Mouse (Mus musculus) small intestine, adult 2 months (tissue): ENCODE data around the gene Atp8a2. TPM values are rescaled to one million over a fixed set of nuclear protein-coding genes. Genes with fewer than 3 reads are reported as not detected.

Experiments used
- H3K27ac ChIP-seq: fragments of 200-500 bp; 2 replicates; pipeline ENCODE4 v1.5.1; 2012; ENCODE audit warnings: low read depth, low read length, control low read depth, inconsistent platforms; ENCODE audit not compliant: insufficient read depth
- H3K27me3 ChIP-seq: fragments of 200-500 bp; 2 replicates; pipeline ENCODE4 v1.6.1; 2012; ENCODE audit warnings: mild to moderate bottlenecking, moderate library complexity, low read length, inconsistent platforms; ENCODE audit not compliant: control insufficient read depth, insufficient read depth
- H3K36me3 ChIP-seq: fragments of 200-500 bp; 2 replicates; pipeline ENCODE4 v1.6.1; 2012; ENCODE audit warnings: mild to moderate bottlenecking, low read length, control low read depth, inconsistent platforms; ENCODE audit not compliant: control insufficient read depth, insufficient read depth
- H3K4me1 ChIP-seq: fragments of 200-500 bp; 2 replicates; pipeline ENCODE4 v1.6.1; 2012; ENCODE audit warnings: low read length, inconsistent platforms, mixed read lengths; ENCODE audit not compliant: control insufficient read depth, insufficient read depth, insufficient read length
- H3K4me3 ChIP-seq: fragments of 200-500 bp; 2 replicates; pipeline ENCODE4 v1.5.1; 2012; ENCODE audit warnings: low read depth, mild to moderate bottlenecking, control low read depth, inconsistent platforms, low read length, moderate library complexity
- CTCF ChIP-seq: fragments of 200-500 bp; IDR thresholded peaks from 2 replicates; pipeline ENCODE4 v1.5.1; 2012; ENCODE audit warnings: low read depth, mild to moderate bottlenecking, control low read depth, inconsistent platforms, low read length, moderate library complexity, mixed read lengths; ENCODE audit not compliant: insufficient replicate concordance, insufficient read length; ENCODE audit errors: extremely low read depth
- POLR2A ChIP-seq: fragments of 200-500 bp; IDR thresholded peaks from 2 replicates; pipeline ENCODE4 v1.6.1; 2012; ENCODE audit warnings: low read depth, mild to moderate bottlenecking, control low read depth, inconsistent platforms, low read length, moderate library complexity
- WGBS: fragments of 180-500 bp; shearing (Covaris S2); methylation state at CpG from one replicate; pipeline ENCODE4 v1.1.7; 2018; 5-methylcytosine and 5-hydroxymethylcytosine counted together
- polyA plus RNA-seq: library from polyadenylated mRNA; depleted of rRNA; stranded (reverse); fragments of >200 nt; gene quantifications from 2 replicates; pipeline ENCODE4 v1.2.3, GENCODE M21; 2012

The Atp8a2 gene
- polyA plus RNA-seq, 1 experiment: 3.7 TPM

GRCm38 (mm10) chr14:59741752-59742151, 455.2 kb downstream of the Atp8a2 start:
- Histone ChIP-seq H3K4me3 (no peak overlapping the region), H3K36me3 (no peaks in the 10 kb centered on the region), H3K27me3 (no peaks in the 10 kb centered on the region), H3K27ac (no peak overlapping the region), H3K4me1 (no peaks in the 10 kb centered on the region)
- TF ChIP-seq POLR2A (no peak), CTCF (no peak)
- WGBS: 93% methylated on average over 5 of the region's 5 CpGs

GRCm38 (mm10) chr14:59739446-59739845, 457.5 kb downstream of the Atp8a2 start:
- WGBS: 87% methylated on average over 6 of the region's 6 CpGs
- no peaks in the 10 kb centered on the region for H3K36me3 ChIP-seq
- no peak overlapping the region for H3K4me3 ChIP-seq
- TF ChIP-seq CTCF (no peak), POLR2A (no peak)
- H3K4me1 ChIP-seq: no peaks in the 10 kb centered on the region
- no peaks in the 10 kb centered on the region for H3K27me3 ChIP-seq
- no peak overlapping the region for H3K27ac ChIP-seq

GRCm38 (mm10) chr14:59737734-59738294, 459.2 kb downstream of the Atp8a2 start:
- no peaks in the 10 kb centered on the region for H3K27me3 ChIP-seq
- TF ChIP-seq CTCF (no peak), POLR2A (no peak)
- H3K36me3 ChIP-seq: no peaks in the 10 kb centered on the region
- 90% methylated on average over 8 of the region's 8 CpGs for WGBS
- H3K4me3 ChIP-seq: no peak overlapping the region
- no peaks in the 10 kb centered on the region for H3K4me1 ChIP-seq
- no peak overlapping the region for H3K27ac ChIP-seq

- WGBS: 94% methylated on average over 9 of the region's 9 CpGs
- TF ChIP-seq POLR2A (no peak), CTCF (no peak)
- no peak overlapping the region for H3K4me3 ChIP-seq
- no peak overlapping the region for H3K27ac ChIP-seq
- H3K4me1 ChIP-seq: no peaks in the 10 kb centered on the region
- H3K27me3 ChIP-seq: no peaks in the 10 kb centered on the region
- H3K36me3 ChIP-seq: no peaks in the 10 kb centered on the region
These were observed 459.9 kb downstream of the Atp8a2 start for GRCm38 (mm10) chr14:59736861-59737700.

GRCm38 (mm10) chr14:59730043-59730390, 467.0 kb downstream of the Atp8a2 start:
- Histone ChIP-seq H3K36me3 (no peaks in the 10 kb centered on the region), H3K4me1 (peaks cover 7% of the 10 kb centered on the region; the same call in 1 of the 2 replicates), H3K27ac (no peak overlapping the region), H3K4me3 (no peak overlapping the region), H3K27me3 (no peaks in the 10 kb centered on the region)
- TF ChIP-seq POLR2A (no peak), CTCF (no peak)
- 57% methylated on average over 3 of the region's 3 CpGs for WGBS

- 27% methylated on average over 3 of the region's 3 CpGs for WGBS
- no peak overlapping the region for H3K27ac ChIP-seq
- no peaks in the 10 kb centered on the region for H3K27me3 ChIP-seq
- no peaks in the 10 kb centered on the region for H3K36me3 ChIP-seq
- H3K4me1 ChIP-seq: peaks cover 7% of the 10 kb centered on the region; the same call in 1 of the 2 replicates
- TF ChIP-seq CTCF (no peak), POLR2A (no peak)
- no peak overlapping the region for H3K4me3 ChIP-seq
These were observed 467.5 kb downstream of the Atp8a2 start for GRCm38 (mm10) chr14:59729298-59730042.

- TF ChIP-seq POLR2A (no peak), CTCF (no peak)
- Histone ChIP-seq H3K4me1 (peaks cover 7% of the 10 kb centered on the region; the same call in 1 of the 2 replicates), H3K4me3 (no peak overlapping the region), H3K27me3 (no peaks in the 10 kb centered on the region), H3K36me3 (no peaks in the 10 kb centered on the region), H3K27ac (no peak overlapping the region)
- 84% methylated on average over 4 of the region's 4 CpGs for WGBS
These were observed 470.0 kb downstream of the Atp8a2 start for GRCm38 (mm10) chr14:59727016-59727415.

- Histone ChIP-seq H3K27ac (no peak overlapping the region), H3K36me3 (no peaks in the 10 kb centered on the region), H3K4me1 (no peaks in the 10 kb centered on the region), H3K27me3 (no peaks in the 10 kb centered on the region), H3K4me3 (no peak overlapping the region)
- WGBS: 95% methylated on average over 2 of the region's 2 CpGs
- no peak for TF ChIP-seq CTCF
- no peak for TF ChIP-seq POLR2A
These were observed 473.8 kb downstream of the Atp8a2 start for GRCm38 (mm10) chr14:59723163-59723562.
